Mouse (Mus musculus) CH12F3 (cell line): ENCODE data around the gene Arhgap25.

Experiments
- in situ Hi-C: fragments of 300-500 bp; cut with MboI; formaldehyde crosslinking; loops from 2 replicates; pipeline ENCODE4 v1.14.3; 2020; ENCODE audit warnings: low sequenced_read_pairs

Gene Arhgap25

GRCm38 (mm10) chr6:87451771-87452170 lies 81.3 kb downstream of the Arhgap25 start:
- in situ Hi-C loops: no loop called here

- in situ Hi-C loops: no loop called here
Measured at GRCm38 (mm10) chr6:87451016-87451415, 82.0 kb downstream of the Arhgap25 start.

- in situ Hi-C loops: no loop called here
Measured at GRCm38 (mm10) chr6:87449534-87449933, 83.5 kb downstream of the Arhgap25 start.

GRCm38 (mm10) chr6:87447217-87447616 lies 85.8 kb downstream of the Arhgap25 start:
- in situ Hi-C loops: no loop called here

- in situ Hi-C loops: no loop called here
Measured at GRCm38 (mm10) chr6:87445222-87445621, 87.8 kb downstream of the Arhgap25 start.

GRCm38 (mm10) chr6:87443253-87443652 lies 89.8 kb downstream of the Arhgap25 start:
- in situ Hi-C loops: no loop called here

GRCm38 (mm10) chr6:87436745-87437144 lies 96.3 kb downstream of the Arhgap25 start:
- in situ Hi-C loops: no loop called here

- in situ Hi-C loops: no loop called here
Measured at GRCm38 (mm10) chr6:87435791-87436190, 97.3 kb downstream of the Arhgap25 start.

DNA sequence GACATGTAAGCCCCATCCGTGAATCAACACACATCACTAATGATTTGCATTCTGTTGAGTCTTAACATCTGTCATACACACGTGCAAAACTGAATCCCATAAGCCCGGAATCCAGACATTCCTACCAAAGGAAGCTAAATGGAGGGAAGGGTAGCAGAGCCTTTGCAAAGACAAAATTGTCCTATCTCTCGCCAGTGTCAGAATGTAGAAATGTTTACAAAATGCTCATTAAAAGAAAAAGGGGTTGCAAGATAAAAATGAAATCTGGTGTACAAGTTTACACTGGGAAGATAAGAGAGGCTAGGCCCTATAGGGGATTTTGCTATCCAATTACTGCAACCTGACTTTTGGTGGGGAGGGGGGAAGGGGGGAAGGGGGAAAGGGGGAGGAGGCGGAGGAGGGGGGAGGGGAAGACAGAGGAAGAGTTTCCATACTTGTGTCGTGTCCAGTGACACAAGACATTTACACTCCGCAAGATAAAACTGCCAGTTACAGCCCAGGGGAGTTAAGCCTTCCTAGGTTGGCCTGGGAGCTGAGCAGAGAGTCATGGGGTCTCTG lies 104.5 kb downstream of the Arhgap25 start, which contains the start of gene Bmp10:
Gene Bmp10, plus strand, starts transcription at position 508 of the 558 bp plus-strand sequence.
- in situ Hi-C loops: no loop called here

GRCm38 (mm10) chr6:87427616-87428015 lies 105.4 kb downstream of the Arhgap25 start:
- in situ Hi-C loops: no loop called here

- in situ Hi-C loops: no loop called here
Measured at GRCm38 (mm10) chr6:87426954-87427353, 106.1 kb downstream of the Arhgap25 start.

DNA sequence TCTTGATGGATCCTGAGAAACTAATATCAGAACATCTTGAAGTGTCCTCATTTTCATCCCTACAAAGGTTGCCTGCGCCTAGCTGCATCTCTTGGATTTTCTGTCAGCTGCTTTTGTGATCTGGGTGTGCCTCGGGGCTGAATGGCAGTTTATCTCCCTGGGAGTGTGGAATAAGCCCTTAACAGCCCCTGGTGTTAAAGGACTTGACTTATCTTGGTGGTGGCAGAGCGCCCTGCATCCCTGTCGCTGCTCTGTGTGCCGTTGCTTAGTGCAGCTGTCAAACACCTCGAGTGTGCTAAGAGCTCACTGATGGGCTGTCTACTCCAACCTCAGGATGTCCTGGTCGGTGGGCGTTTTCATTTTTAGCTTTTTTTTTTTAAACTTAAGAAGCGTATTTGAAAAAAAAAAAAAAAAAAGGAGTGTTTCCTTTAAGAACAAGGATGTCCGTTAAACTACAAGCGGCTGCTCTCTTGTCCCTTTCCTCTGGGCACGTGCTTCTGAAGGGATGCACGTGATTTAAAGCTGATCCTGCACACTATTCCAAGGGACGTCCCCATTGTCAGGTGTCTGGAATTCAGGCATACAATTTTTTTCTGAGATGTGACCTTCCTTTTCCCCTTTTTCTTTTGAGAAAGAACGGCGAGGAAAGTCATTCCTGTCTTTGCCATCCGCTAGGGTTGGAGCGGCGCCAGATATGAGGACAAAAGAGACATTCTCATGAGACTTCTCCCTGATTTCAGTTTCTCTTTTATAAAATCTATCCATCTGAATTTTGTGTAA lies 108.8 kb downstream of the Arhgap25 start:
- in situ Hi-C loops: no loop called here

DNA sequence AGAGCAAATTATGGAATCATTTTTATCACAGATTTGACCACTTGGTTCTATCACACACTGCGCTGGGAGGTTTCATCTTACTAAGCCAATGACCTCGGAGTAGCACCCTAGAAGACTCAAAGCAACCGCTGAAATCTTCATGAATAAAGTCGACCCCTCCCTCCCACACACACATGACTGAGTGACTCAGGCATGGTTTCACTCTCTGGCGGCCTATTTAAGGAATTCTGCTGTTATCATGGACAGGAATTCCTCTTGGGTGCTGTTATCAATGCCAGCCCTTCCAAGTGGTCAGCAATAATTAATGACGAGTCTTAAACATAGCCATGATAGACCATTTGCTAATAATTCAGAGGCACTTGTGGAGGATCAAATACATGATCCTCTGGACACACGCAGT lies 110.8 kb downstream of the Arhgap25 start:
- in situ Hi-C loops: no loop called here

DNA sequence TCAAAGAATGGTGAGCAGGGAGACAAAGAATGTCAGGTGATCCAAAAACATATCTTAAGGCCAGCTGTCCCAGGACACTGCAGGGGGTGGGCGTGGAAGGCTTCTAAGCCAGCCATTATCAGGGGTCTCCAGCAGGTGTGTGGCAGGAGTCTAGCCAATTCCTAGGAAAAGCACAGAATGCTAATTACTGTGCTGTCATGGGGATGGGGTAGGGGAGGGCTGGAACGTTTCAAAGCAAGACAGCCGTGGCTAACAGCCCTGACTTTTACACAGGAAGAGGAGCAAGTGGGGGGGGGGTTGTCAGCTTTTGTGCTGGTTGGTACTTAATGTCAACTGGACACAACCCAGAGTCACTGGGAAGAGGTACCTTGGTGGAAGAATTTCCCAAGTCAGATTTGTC lies 121.0 kb downstream of the Arhgap25 start:
- in situ Hi-C loops: no loop called here
